Mouse (Mus musculus): ENCODE data around the gene Unc93b1. TPM values are rescaled to one million over a fixed set of nuclear protein-coding genes. Genes with fewer than 3 reads are reported as not detected.
"Not testable (repeated sequence)": the region's sequence is repeated elsewhere in the genome, so short reads cannot be mapped to it uniquely, and the experiment has no call there.

Unc93b1 gene
- polyA plus RNA-seq, 1 experiment from 2014 or later = 12.4 TPM

GRCm38 (mm10) chr19:3951461-3951860 is 16.5 kb downstream of the Unc93b1 start:
- ATAC-seq = no peak
- Histone ChIP-seq H3K4me2 (ENCODE audit: low read length) (no peak overlapping the region), H3K9me3 (ENCODE audit: control insufficient read depth, low read length) (no peaks in the 10 kb centered on the region), H3K27ac (ENCODE audit: low read depth, low read length) (no peak overlapping the region), H3K4me1 (ENCODE audit: control insufficient read depth, insufficient read depth, low read depth, low read length) (no peaks in the 10 kb centered on the region), H3K4me3 (ENCODE audit: low read length) (no peak overlapping the region), H3K9ac (ENCODE audit: low read depth, low read length) (no peak overlapping the region), H3K36me3 (ENCODE audit: control insufficient read depth, insufficient read depth, low read length) (no peaks in the 10 kb centered on the region), H3K27me3 (replicated peaks; ENCODE audit: control insufficient read depth, insufficient read depth, low read length) (no peaks in the 10 kb centered on the region)

GRCm38 (mm10) chr19:3952099-3952498 is 17.1 kb downstream of the Unc93b1 start:
- Histone ChIP-seq H3K4me1 (ENCODE audit: control insufficient read depth, insufficient read depth, low read depth, low read length) (no peaks in the 10 kb centered on the region), H3K36me3 (ENCODE audit: control insufficient read depth, insufficient read depth, low read length) (no peaks in the 10 kb centered on the region), H3K4me2 (ENCODE audit: low read length) (no peak overlapping the region), H3K27me3 (replicated peaks; ENCODE audit: control insufficient read depth, insufficient read depth, low read length) (no peaks in the 10 kb centered on the region), H3K9me3 (ENCODE audit: control insufficient read depth, low read length) (no peaks in the 10 kb centered on the region), H3K27ac (ENCODE audit: low read depth, low read length) (no peak overlapping the region), H3K4me3 (ENCODE audit: low read length) (no peak overlapping the region), H3K9ac (ENCODE audit: low read depth, low read length) (no peak overlapping the region)
- WGBS = 76% methylated on average over 1 of the region's 1 CpGs
- ATAC-seq = no peak

- Histone ChIP-seq H3K27me3 (replicated peaks; ENCODE audit: control insufficient read depth, insufficient read depth, low read length) (no peaks in the 10 kb centered on the region), H3K36me3 (ENCODE audit: control insufficient read depth, insufficient read depth, low read length) (no peaks in the 10 kb centered on the region), H3K9ac (ENCODE audit: low read depth, low read length) (no peak overlapping the region), H3K27ac (ENCODE audit: low read depth, low read length) (no peak overlapping the region), H3K4me2 (ENCODE audit: low read length) (no peak overlapping the region), H3K4me1 (ENCODE audit: control insufficient read depth, insufficient read depth, low read depth, low read length) (no peaks in the 10 kb centered on the region), H3K9me3 (ENCODE audit: control insufficient read depth, low read length) (no peaks in the 10 kb centered on the region), H3K4me3 (ENCODE audit: low read length) (no peak overlapping the region)
- ATAC-seq = no peak
- 85% methylated on average over 3 of the region's 3 CpGs for WGBS
Observed at GRCm38 (mm10) chr19:3955033-3955432, 20.0 kb downstream of the Unc93b1 start.

- Histone ChIP-seq H3K27ac (ENCODE audit: low read depth, low read length) (no peak overlapping the region), H3K4me3 (ENCODE audit: low read length) (no peak overlapping the region), H3K4me1 (ENCODE audit: control insufficient read depth, insufficient read depth, low read depth, low read length) (no peaks in the 10 kb centered on the region), H3K27me3 (replicated peaks; ENCODE audit: control insufficient read depth, insufficient read depth, low read length) (no peaks in the 10 kb centered on the region), H3K36me3 (ENCODE audit: control insufficient read depth, insufficient read depth, low read length) (no peaks in the 10 kb centered on the region), H3K4me2 (ENCODE audit: low read length) (no peak overlapping the region), H3K9me3 (ENCODE audit: control insufficient read depth, low read length) (no peaks in the 10 kb centered on the region), H3K9ac (ENCODE audit: low read depth, low read length) (no peak overlapping the region)
- ATAC-seq = no peak
- WGBS = 57% methylated on average over 4 of the region's 4 CpGs
Observed at GRCm38 (mm10) chr19:3955804-3956203, 20.8 kb downstream of the Unc93b1 start.

- not testable (repeated sequence) for H3K27me3 ChIP-seq (replicated peaks; ENCODE audit: control insufficient read depth, insufficient read depth, low read length); H3K36me3 ChIP-seq (ENCODE audit: control insufficient read depth, insufficient read depth, low read length); H3K27ac ChIP-seq (ENCODE audit: low read depth, low read length); ATAC-seq; H3K4me3 ChIP-seq (ENCODE audit: low read length); H3K4me1 ChIP-seq (ENCODE audit: control insufficient read depth, insufficient read depth, low read depth, low read length); H3K9ac ChIP-seq (ENCODE audit: low read depth, low read length); H3K4me2 ChIP-seq (ENCODE audit: low read length); H3K9me3 ChIP-seq (ENCODE audit: control insufficient read depth, low read length)
- WGBS = 86% methylated on average over 4 of the region's 5 CpGs
Observed at GRCm38 (mm10) chr19:3957296-3958036, 22.5 kb downstream of the Unc93b1 start.

GRCm38 (mm10) chr19:3958470-3958869 is 23.5 kb downstream of the Unc93b1 start, which contains the start of gene Aldh3b3:
Gene Aldh3b3, plus strand, starts transcription at chr19:3958645.
- no peaks in the 10 kb centered on the region for H3K9me3 ChIP-seq (ENCODE audit: control insufficient read depth, low read length)
- no peaks in the 10 kb centered on the region for H3K27me3 ChIP-seq (replicated peaks; ENCODE audit: control insufficient read depth, insufficient read depth, low read length)
- no peak for ATAC-seq
- H3K27ac ChIP-seq (ENCODE audit: low read depth, low read length) = no peak within 1 kb of the TSS
- no peaks in the 10 kb centered on the region for H3K36me3 ChIP-seq (ENCODE audit: control insufficient read depth, insufficient read depth, low read length)
- 77% methylated on average over 4 of the region's 4 CpGs for WGBS
- no peak within 1 kb of the TSS for H3K9ac ChIP-seq (ENCODE audit: low read depth, low read length)
- no peaks in the 10 kb centered on the region for H3K4me1 ChIP-seq (ENCODE audit: control insufficient read depth, insufficient read depth, low read depth, low read length)
- H3K4me2 ChIP-seq (ENCODE audit: low read length) = no peak within 1 kb of the TSS
- no peak within 1 kb of the TSS for H3K4me3 ChIP-seq (ENCODE audit: low read length)

GRCm38 (mm10) chr19:3959030-3959429 is 24.0 kb downstream of the Unc93b1 start:
- H3K4me3 ChIP-seq (ENCODE audit: low read length) = no peak overlapping the region
- no peak overlapping the region for H3K4me2 ChIP-seq (ENCODE audit: low read length)
- no peak overlapping the region for H3K27ac ChIP-seq (ENCODE audit: low read depth, low read length)
- H3K36me3 ChIP-seq (ENCODE audit: control insufficient read depth, insufficient read depth, low read length) = no peaks in the 10 kb centered on the region
- H3K4me1 ChIP-seq (ENCODE audit: control insufficient read depth, insufficient read depth, low read depth, low read length) = no peaks in the 10 kb centered on the region
- H3K27me3 ChIP-seq (replicated peaks; ENCODE audit: control insufficient read depth, insufficient read depth, low read length) = no peaks in the 10 kb centered on the region
- no peak for ATAC-seq
- no peaks in the 10 kb centered on the region for H3K9me3 ChIP-seq (ENCODE audit: control insufficient read depth, low read length)
- H3K9ac ChIP-seq (ENCODE audit: low read depth, low read length) = no peak overlapping the region

- Histone ChIP-seq H3K4me2 (ENCODE audit: low read length) (no peak overlapping the region), H3K27ac (ENCODE audit: low read depth, low read length) (no peak overlapping the region), H3K9me3 (ENCODE audit: control insufficient read depth, low read length) (no peaks in the 10 kb centered on the region), H3K36me3 (ENCODE audit: control insufficient read depth, insufficient read depth, low read length) (no peaks in the 10 kb centered on the region), H3K4me1 (ENCODE audit: control insufficient read depth, insufficient read depth, low read depth, low read length) (no peaks in the 10 kb centered on the region), H3K27me3 (replicated peaks; ENCODE audit: control insufficient read depth, insufficient read depth, low read length) (no peaks in the 10 kb centered on the region), H3K9ac (ENCODE audit: low read depth, low read length) (no peak overlapping the region), H3K4me3 (ENCODE audit: low read length) (no peak overlapping the region)
- WGBS = 85% methylated on average over 5 of the region's 5 CpGs
- ATAC-seq = no peak
Observed at GRCm38 (mm10) chr19:3960211-3960610, 25.2 kb downstream of the Unc93b1 start.

- not testable (repeated sequence) for H3K36me3 ChIP-seq (ENCODE audit: control insufficient read depth, insufficient read depth, low read length); H3K4me1 ChIP-seq (ENCODE audit: control insufficient read depth, insufficient read depth, low read depth, low read length); H3K27me3 ChIP-seq (replicated peaks; ENCODE audit: control insufficient read depth, insufficient read depth, low read length); H3K4me2 ChIP-seq (ENCODE audit: low read length); H3K9ac ChIP-seq (ENCODE audit: low read depth, low read length); H3K9me3 ChIP-seq (ENCODE audit: control insufficient read depth, low read length); H3K27ac ChIP-seq (ENCODE audit: low read depth, low read length); H3K4me3 ChIP-seq (ENCODE audit: low read length); ATAC-seq
- 64% methylated on average over 6 of the region's 6 CpGs for WGBS
Observed at GRCm38 (mm10) chr19:3961805-3962204, 26.8 kb downstream of the Unc93b1 start.

All from hindbrain, embryonic 16.5 days (tissue).